Mouse (Mus musculus) lung, adult 2 months (tissue): Measurements from ENCODE around the gene Rsbn1l.

Experiments
- CTCF ChIP-seq: fragments of 200-500 bp; IDR thresholded peaks from 2 replicates; pipeline ENCODE4 v1.5.1; 2011; ENCODE audit warnings: mild to moderate bottlenecking, low read length, control low read depth; ENCODE audit not compliant: insufficient read depth
- POLR2A ChIP-seq: fragments of 200-500 bp; IDR thresholded peaks from 2 replicates; pipeline ENCODE4 v1.6.1; 2011; ENCODE audit warnings: low read depth, mild to moderate bottlenecking, control low read depth, low read length, borderline replicate concordance; ENCODE audit errors: extremely low read depth

GRCm38 (mm10) chr5:20944961-20945748 lies 11.0 kb downstream of the Rsbn1l start:
- TF ChIP-seq POLR2A (no peak), CTCF (no peak)
